Mouse (Mus musculus) spleen, postnatal 4 days (tissue): ENCODE results near the gene Gpld1.

Experiments
- DNase-seq, 2 experiments: peaks; one replicate each; pipeline ENCODE4 v3.0.0; 2022; ENCODE audit warnings: low spot score in 2 of 2

The Gpld1 gene

DNA sequence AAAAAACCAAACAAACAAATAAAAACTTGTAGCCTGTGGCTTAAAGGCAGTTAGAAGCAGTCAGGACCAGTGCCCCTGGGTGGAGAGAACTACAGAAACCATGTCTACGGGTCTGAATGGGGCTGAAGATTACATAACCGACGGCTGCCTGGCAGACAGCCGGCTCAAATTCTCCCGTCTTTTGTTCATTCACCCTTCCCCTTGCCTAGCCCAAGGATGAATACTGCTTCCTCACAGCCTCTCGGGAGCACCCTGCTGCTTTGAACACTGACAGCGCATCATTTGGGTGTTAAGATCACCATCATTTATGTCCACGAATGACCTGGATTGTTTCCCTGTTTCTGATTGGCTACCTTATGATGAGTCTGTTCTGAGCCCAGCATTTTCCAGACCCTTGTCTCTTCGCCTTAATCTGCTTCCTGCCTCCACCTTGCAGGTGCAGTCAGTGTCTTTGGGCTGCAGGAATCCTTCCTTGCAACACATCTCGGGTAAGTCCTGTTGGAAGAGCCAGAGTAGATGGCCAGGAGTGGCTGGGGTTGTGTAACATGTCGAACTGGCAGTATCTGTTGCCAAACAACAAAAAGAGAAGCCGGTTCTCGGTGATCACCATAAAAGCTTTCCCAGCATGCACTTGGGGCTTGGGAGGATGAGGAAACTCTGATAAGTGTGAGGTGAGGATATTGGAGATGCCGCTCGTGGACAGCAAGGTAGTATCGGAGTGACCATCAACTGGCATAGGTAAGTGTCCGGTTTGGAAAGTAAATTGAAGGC, at the start of gene Gpld1:
Gpld1 (plus strand) TSS at position 641 of the 771 bp plus-strand sequence.
- DNase-seq = no peak

DNA sequence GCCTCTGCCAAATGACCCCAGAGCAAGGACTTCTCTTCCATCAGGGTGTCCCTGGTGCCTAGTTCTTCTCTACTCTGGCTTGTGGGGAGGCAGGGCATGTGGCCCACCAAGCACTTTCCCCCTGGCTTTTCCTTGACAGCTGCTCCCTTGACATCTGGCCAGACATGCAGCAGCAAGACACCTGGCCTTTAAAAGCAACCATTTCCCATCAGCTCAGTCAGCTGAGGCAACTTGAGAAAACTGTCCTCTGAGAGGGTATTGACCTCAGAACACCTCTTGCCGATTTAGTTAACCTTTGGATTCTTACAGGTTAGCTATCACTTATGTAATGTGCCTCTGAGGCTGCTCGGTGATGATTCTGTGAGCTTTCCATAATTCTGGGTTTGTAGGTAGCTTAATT, 49.1 kb upstream of the Gpld1 start:
- no peak for DNase-seq

DNA sequence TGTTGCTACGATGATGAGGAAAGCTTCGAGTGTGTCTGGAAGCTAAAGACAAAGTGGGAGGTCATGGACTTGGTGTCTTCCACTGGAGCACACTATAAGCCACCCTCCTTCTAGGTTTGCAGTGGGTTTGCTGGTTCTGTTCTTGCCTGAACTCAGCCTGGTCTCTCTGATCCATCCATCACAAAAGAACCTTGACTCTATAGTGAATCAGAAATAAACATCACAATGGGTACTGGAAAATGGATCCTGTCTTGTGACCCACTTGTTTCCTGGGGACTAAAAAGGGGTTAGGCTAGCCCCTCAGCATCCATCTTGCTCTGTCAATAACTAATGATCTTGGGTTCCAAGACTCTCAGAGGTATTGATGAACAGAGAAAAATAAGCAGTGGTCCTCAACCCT, 41.0 kb upstream of the Gpld1 start:
- DNase-seq = no peak

DNA sequence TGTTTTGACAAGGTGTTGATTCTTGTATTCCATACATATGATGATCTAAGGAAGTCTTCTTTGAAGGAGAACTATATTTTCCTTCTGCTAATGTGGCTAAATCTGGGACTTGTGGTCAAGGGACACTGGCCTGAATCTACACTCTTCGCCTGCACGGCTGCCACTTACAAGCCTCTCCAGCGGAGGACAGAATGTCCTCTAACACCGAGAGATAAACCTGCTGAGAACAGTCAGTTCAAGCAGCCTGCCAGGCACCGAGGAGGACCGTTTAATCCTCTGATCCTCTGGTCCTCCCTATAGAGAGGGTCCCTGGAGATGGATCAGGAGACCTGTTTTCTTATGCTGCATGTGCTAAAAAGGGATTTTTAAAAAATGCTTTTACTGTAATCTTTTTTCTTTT, 39.5 kb upstream of the Gpld1 start:
- DNase-seq = no peak

DNA sequence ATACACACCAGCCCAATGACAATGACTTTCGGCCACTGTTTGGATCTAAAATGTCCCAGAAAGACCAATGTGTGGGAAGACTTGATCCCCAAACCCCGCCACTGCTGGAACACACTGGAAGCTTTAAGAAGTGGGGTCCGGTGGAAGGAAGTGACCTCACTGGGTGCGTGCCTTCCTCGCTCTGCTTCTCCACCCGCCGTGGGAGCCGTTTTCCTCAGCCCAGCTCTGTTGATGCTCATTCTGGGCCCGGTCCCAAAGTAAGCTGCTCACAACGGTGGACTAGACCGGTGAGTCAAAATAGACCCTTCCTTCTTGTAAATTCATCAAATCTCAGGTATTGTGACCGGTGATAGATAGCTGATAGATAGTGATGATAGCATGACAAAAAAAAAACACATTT, 37.5 kb upstream of the Gpld1 start:
- no peak for DNase-seq

DNA sequence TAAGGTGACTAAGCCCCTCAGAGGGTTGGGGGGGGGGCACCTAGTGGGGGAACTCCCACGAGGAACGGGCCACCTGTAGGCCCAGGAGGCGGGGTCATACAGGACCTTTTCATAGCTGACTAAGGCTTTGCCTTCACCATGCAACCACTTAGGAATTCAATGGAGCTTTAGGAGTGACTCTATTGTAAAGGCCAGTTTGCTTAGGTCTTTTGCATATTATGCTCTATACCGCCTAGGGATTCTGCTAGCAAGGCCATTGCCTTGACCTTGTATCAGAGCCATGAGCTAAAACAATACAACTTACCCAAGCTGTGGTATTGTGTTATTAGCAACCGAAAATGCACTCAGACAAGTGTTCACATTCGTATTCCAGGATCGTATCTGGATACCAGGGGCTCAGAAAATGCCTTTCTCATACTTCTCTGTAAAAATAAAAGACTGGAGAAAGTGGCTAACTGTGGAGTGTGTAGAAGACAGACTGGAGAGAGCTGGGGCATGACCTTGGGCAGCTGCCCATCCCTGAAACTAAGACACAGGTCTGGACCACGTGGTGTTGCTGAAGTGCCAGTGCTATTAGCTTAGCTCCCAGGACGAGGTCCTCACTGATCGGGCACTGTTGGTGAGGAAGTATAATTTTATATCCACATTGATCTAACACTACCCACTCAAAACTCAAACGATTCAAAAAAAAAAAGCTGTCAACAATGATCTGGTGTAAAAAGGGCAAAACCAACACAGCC, 36.0 kb upstream of the Gpld1 start:
- no peak for DNase-seq

DNA sequence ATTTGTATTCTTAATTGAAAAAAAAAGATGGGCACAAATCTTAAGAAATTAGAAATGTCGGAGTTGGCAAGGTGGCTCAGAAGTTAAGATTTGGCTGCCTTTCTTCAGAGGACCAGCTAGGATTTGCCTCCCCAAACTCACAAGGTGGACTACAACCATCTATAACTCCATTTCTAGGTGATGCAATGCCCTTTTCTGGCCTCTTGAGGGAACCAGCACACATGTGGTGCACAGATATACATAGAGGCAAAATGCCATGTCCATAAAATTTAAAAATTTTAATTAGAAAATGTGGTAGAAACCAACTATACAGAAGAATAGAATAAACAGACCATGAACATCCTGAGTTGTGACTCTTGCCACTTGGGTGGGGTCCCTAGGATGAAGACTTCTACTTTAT, 33.8 kb upstream of the Gpld1 start:
- no peak for DNase-seq

DNA sequence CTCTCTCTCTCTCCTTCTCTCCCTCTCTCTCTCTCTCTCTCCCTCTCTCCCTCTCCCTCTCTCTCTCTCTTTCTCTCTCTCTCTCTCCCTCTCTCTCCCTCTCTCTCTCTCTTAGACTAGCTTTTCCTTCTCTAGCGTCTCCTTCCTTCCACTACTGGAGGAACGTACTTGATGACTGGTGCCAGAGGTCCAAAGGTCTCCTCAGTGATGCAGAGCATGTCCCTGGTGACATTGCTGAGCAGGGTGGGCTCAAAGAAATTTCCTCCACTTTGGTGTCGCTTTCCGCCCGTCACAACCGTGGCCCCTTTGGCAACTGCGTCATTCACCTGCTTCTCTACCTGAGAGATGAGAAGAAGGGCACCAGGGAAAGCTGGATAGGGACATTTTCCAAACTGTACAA, 29.4 kb upstream of the Gpld1 start:
- no peak for DNase-seq

DNA sequence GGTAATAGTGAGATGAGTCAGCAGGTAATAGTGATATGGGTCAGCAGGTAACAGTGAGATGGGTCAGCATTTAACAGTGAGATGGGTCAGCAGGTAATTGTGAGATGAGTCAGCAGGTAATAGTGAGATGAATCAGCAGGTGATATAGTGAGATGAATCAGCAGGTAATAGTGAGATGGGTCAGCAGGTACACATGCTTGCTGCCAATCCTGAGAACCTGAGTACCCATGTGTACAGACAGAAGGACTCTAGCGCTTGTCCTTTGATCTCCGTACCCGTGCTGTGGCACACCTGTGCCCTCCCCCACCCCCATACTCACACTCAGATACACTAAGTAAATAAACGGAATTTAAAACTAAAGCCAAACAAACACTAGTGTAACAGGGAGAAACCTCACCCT, 28.0 kb upstream of the Gpld1 start:
- no peak for DNase-seq

DNA sequence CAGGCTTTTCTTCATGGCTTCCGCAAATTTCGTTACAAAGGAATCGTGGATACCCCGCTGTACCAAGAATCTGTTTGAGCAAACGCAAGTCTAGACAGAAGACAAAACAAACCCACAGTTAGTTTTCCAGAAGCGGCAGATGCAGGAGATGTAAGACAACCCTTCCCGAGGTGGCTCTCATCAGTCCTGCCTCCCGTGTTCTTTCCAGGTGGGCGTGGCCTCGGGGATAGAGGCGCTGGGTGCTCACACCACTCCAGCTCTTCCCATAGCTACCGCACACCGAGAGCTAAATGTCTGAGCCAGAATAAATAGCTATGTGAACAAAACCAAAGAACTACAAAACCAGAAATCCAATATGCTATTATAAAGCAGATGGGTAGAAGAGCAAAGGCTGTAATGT, 27.1 kb upstream of the Gpld1 start:
- no peak for DNase-seq

DNA sequence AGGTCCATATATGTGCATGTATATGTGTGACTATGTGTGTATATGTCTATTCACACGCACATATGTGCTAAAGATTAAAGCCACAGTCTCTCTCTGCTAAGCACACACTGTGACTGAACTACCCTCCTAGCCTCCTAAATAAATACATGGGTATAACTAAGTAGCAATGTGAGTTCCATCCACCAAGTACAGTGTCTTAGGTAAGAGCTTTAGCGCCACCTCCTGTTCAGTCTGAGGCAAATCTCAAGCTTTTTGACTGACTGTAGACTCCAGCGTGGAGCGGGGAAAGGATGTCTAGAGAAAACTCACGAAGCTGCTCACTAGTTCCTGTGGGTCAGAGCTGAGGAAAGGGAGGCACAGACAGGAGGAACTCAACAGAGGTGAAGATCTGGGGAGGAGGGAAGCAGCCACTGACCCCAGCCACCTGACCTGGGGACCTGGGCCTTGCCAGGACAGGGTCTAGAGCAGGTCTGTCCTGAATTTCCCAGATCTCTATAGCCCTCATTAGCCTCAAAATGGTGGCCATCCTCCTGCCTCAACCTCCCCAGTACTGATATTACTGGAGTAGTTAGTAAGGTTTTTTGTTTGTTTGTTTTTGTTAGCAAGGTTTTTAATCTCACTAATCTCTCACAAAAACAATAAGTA, 22.5 kb upstream of the Gpld1 start:
- DNase-seq = peak; percentile 36 to 76

DNA sequence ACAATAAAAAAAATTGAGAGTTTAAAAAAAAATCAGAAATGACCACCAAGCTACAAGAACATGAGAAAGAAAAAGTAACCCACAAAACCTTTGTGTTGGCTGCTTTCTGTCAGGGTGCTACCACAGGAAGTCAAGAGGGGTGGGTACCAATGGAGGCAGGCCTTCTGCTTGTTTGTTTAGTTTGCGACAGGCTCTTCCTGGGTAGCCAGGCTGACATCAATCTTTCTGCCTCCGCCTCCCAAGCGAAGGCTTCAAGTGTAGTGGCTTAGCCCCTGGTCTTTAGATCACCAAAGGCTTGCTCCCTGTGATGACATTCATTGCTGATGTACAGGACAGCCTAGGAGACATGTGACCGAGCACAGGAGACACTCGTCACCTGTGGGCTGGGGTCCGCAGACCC, 21.7 kb upstream of the Gpld1 start:
- no peak for DNase-seq

DNA sequence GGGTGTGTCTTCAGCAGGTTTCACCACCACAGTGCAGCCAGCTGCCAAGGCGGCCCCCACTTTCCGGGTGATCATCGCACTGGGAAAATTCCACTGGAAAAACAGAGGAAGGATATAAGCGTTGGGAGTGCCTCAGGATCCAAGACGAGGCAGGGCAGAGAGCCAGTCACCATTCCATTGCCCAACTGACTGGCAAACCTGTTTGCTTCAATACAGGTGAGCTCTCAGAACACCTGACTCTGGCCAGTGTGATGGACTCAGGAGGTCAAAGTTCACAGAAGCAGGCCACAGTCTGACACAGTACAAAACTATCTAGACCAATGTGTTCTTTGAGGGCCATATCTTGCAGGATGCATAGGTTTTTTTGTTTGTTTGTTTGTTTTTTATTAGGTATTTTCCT, 19.0 kb upstream of the Gpld1 start:
- DNase-seq = no peak

DNA sequence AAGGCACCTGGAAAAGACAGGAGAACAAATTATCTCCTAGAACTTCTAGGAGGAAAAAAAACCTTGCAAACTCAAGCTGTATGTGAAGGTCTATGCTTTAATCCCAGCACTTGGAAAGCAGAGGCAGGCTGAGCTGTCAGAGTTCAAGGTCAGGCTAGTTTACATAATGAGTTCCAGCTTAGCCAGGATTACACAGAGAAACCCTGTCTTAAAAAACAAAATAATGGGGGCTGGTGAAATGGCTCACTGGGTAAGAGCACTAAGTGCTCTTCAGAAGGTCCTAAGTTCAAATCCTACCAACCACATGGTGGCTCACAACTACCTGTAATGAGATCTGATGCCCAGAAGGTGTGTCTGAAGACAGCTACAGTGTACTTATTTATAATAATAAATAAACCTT, 12.4 kb upstream of the Gpld1 start:
- no peak for DNase-seq

DNA sequence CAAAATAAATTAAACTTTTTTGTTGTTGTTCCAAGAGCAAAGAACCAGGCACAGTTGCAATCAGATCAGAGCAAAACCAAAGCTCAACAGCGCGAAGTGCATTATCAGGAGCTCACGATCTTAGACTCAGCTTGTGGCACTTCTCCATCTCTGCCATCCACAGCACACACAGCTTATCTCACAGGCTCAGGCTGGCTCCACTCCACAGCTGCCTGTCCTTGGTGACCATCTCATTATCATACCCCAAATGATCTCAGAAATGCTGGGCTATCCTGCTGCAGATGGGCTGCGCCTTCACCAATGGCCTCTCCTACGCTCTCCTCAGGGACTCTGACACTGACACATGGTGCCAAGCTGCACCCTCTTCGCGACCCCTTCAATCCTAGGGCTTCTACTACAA, 9.8 kb upstream of the Gpld1 start:
- DNase-seq = no peak

DNA sequence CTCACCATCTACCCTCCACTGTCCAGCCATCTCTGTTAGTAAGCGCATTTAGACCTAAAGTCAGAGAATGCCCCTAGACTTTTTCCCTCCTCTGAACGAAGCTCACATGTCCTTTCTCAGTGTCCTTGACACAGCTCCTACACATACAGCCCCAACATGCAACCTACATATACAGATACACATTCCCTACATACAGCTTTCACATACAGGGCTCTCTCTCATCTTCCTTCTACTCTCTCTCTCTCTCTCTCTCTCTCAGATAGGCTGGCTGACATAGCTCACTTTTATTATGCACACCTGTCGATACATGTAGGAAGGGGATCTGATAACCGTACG, 6.2 kb upstream of the Gpld1 start:
- DNase-seq = no peak

DNA sequence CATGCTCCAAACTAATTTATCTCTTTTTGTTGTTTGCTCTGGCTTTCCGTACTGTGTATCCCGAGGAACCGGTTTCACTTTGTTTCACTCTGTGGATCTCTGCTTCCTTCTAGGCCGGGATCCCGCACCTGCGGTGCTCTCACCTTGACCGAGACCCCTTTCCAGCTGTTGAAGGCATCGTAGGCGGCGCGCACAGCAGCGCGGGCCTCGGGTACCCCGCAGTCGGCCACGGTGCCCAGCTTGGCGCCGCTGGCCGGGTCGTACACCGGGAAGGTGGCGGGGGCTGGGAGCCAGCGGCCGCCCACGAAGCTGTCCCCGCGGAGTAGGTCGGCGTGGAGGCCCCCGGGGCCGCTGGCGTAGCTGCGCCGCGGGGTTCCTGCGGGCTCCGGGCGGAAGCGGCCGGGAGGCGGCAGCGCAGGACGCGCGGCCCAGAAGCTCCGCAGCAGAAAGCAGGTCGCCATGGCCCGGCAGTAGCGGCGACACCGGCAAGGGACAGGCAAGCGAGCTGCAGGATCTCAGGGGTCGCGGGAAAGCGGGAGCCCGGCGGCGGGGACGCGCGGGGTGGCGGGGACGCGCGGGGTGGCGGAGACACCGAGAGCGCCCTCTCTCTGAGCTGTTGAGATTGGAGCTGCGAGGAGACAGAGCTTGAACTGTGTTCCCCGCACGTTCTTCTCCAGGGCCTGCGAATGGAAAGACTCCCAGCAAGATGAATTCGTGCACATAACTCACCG, 5.7 kb upstream of the Gpld1 start, which contains the start of gene Aldh5a1:
Aldh5a1 (minus strand) TSS at position 554 of the 731 bp plus-strand sequence.
- peak; percentile 36 to 71 for DNase-seq

DNA sequence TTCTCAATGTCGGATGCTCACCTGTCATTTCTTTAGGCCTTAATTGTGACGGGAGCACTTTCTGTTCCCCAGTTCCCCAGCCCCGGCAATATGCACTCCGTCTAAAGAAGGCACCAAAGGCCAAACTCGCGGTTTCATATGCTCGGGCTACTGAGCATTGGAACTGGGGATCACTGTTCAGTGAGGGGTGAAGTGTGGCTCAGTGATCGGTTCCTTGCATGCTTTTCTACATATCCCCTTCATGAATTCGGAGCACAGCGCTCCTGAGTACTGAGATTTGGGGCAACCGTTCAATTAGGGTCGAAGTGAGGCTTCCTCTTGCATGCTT, 5.1 kb upstream of the Gpld1 start:
- no peak for DNase-seq

DNA sequence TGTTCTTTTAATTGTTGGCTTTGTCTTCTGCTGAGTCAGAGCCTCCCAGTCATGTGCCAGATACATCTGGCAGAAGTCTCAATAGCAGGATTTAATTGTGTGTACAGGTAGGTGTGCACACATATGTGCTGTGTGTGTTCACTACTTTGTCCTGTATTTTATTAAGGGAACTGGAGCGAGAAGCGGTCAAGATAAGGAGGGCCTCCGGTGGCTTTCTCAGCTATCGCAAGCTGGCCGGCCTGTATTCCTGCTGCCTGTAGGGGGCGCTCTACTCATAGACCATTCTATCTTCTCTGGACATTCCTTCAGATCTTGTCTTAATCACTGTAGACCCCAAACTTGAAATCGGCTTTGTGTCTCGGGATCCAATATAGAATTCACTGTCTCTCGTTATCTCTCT, 4.3 kb upstream of the Gpld1 start:
- DNase-seq = peak; percentile 55 to 84

DNA sequence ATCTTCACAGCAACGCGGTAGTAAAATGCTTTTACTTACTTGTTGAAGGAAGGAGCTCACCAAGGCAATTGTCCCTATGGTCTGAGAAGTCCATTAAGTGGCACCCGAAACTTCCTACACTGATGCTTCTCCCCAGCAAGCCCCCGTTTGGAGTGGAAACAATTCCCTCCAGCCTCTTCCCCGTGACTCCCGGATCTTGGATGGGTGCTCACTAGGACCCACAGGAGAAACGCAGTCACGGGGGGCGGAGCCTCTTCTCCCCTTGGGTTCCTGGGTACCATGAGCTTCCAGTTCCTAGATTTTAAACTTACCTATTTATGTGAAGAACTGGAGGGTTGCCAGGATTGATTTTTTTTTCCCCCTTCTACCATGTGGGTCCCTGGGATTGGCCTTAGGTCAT, 3.5 kb upstream of the Gpld1 start:
- DNase-seq = no peak

DNA sequence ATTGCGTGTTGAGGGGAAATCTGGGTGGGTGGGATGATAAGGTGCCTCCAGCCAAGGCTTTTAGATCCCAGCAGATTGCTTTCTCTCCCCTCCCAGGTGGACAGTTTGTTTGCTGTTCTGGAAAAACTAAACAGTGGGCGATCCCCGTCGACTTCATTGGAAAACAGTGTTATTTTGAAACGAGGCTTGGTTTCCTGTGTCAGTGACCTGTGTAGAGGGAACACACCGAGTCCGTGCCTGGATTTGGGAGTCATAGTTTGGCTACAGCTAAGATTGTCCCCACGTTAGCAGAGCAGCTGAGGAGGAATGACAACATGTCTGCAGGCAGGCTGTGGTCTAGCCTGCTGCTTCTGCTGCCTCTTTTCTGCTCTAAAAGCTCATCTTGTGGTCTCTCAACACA, 351 bp downstream of the Gpld1 start:
- DNase-seq = no peak

DNA sequence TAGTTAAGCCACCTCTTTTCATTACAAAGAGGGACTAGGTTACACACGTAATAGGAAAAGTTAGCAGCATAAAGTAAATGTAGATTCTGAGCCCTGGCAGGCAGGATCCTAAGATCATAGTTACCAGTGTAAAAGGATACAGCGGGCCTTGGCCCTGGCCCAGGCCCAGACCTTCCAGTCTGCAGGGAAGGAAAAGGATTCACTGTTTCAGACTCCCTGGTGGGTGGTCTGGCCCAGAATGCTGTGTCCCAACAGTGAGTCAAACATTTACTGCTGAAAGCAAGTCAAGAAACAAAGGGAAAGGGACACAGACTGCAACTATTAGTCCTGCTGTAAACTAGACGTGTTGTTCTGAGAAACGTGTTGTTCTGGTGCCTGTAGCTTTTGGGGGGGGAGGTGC, 2.6 kb downstream of the Gpld1 start:
- DNase-seq = no peak

DNA sequence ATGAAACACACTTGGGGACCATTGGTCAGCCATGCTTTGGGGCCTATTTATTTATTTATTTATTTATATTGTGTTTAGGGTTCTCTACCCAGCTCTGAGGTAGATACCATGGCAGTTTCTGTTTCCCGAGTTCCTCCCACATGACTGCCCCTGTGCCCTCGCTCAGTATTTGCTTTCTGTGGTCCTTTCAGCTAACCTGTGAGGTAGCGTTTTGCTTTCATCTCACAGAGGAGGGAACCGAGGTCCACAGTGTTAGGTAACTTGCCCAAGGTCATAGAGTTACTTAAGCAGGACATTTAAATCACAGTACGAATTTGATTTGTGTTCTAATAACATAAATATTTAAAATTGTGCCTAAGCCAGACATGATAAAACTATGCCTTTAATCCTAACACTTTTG, 4.2 kb downstream of the Gpld1 start:
- no peak for DNase-seq
